In the genomic region with DNA sequence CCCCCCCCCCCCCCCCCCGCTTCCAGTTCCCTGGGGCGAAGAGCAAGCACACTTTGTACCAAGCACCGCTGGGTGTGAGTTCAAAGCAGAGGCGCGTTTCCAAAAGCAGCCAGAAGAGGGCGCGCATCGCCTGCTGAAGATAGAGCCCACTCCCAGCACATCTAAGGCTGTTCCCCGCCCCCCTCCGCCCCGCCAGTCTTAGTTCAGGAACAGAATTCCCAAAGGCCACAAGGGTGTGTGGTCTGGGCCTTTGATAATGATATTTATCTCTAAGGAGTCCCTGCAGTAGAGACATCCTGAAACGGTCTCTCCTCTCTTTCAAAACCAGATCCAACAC, we compare ENCODE assay signal across 8 mouse cellular contexts. TPM values are rescaled to one million over a fixed set of nuclear protein-coding genes. Genes with fewer than 3 reads are reported as not detected.
DNase-seq lines count a peak whose midpoint lies in the region; ATAC-seq and TF ChIP-seq lines count a peak whose summit lies in the region.

No protein-coding gene starts in this region.

- H3K4me1 ChIP-seq in embryonic facial prominence, embryonic 15.5 days, result peaks cover 10% of the 10 kb centered on the region; the same call in 1 of the 2 replicates
- peaks cover 7% of the 10 kb centered on the region; the same call in 1 of the 2 replicates for H3K4me1 ChIP-seq in heart, embryonic 10.5 days
- no peaks in the 10 kb centered on the region for H3K4me1 ChIP-seq in kidney, embryonic 14.5 days (ENCODE audit: control insufficient read depth, insufficient read depth, low read length)
- H3K4me1 ChIP-seq in limb, embryonic 13.5 days, result peaks cover 9% of the 10 kb centered on the region; the same call in 1 of the 2 replicates
- no peaks in the 10 kb centered on the region for H3K4me1 ChIP-seq in midbrain, postnatal 0 days (ENCODE audit: insufficient read depth, low read length)
- H3K4me1 ChIP-seq in stomach, postnatal 0 days (replicated peaks; ENCODE audit: control insufficient read depth, insufficient read depth), result no peaks in the 10 kb centered on the region

- TF ChIP-seq EP300 in stomach, postnatal 0 days (optimal IDR thresholded peaks at IDR 0.05), result no peak

- TF ChIP-seq CTCF in midbrain, postnatal 0 days (IDR thresholded peaks at IDR 0.05), result peak; percentile 88
- peak; percentile 87 for TF ChIP-seq CTCF in stomach, postnatal 0 days (IDR thresholded peaks at IDR 0.05; ENCODE audit: low read depth)

- DNase-seq in cerebellum, adult 11 months, result peak; percentile 42
- peak; percentile 92 for DNase-seq in heart, embryonic 10.5 days (ENCODE audit: low spot score)
- peak; percentile 93 for DNase-seq in midbrain, postnatal 0 days (ENCODE audit: low spot score)
- DNase-seq in stomach, postnatal 0 days (ENCODE audit: low spot score), result peak; percentile 90

- H3K4me3 ChIP-seq in embryonic facial prominence, embryonic 15.5 days (replicated peaks), result peak overlapping the region; percentile 26
- peak overlapping the region; percentile 46 for H3K4me3 ChIP-seq in heart, embryonic 10.5 days
- 0 out of 2 replicates have a peak overlapping the region, but pooled peaks have one; percentile 7 for H3K4me3 ChIP-seq in kidney, embryonic 14.5 days (ENCODE audit: low read length)
- H3K4me3 ChIP-seq in limb, embryonic 13.5 days, result peak overlapping the region; percentile 34
- peak overlapping the region; percentile 37; the same call in 1 of the 2 replicates for H3K4me3 ChIP-seq in midbrain, postnatal 0 days (ENCODE audit: low read depth, low read length)
- H3K4me3 ChIP-seq in stomach, postnatal 0 days (ENCODE audit: low read depth, low read length), result no peak overlapping the region

- 1% methylated on average over 11 of the region's 12 CpGs for WGBS in embryonic facial prominence, embryonic 15.5 days
- WGBS in heart, embryonic 10.5 days, result under 1% methylated on average over 11 of the region's 12 CpGs
- 1% methylated on average over 11 of the region's 12 CpGs for WGBS in kidney, embryonic 14.5 days
- 2% methylated on average over 11 of the region's 12 CpGs for WGBS in limb, embryonic 13.5 days
- WGBS in midbrain, postnatal 0 days, result 1% methylated on average over 10 of the region's 12 CpGs
- WGBS in stomach, postnatal 0 days, result 2% methylated on average over 11 of the region's 12 CpGs

- H3K27me3 ChIP-seq in embryonic facial prominence, embryonic 15.5 days, result peaks cover 15% of the 10 kb centered on the region
- H3K27me3 ChIP-seq in heart, embryonic 10.5 days (ENCODE audit: insufficient read depth, poor library complexity, severe bottlenecking), result peaks cover 13% of the 10 kb centered on the region; the same call in 1 of the 2 replicates
- no peaks in the 10 kb centered on the region for H3K27me3 ChIP-seq in kidney, embryonic 14.5 days (ENCODE audit: control insufficient read depth, insufficient read depth, low read length)
- peaks cover 12% of the 10 kb centered on the region for H3K27me3 ChIP-seq in limb, embryonic 13.5 days
- H3K27me3 ChIP-seq in midbrain, postnatal 0 days (ENCODE audit: insufficient read depth, low read length), result no peaks in the 10 kb centered on the region
- H3K27me3 ChIP-seq in stomach, postnatal 0 days (ENCODE audit: control insufficient read depth, insufficient read depth, low read length), result no peaks in the 10 kb centered on the region

- no peak overlapping the region for H3K27ac ChIP-seq in embryonic facial prominence, embryonic 15.5 days (replicated peaks)
- peak overlapping the region; percentile 73 for H3K27ac ChIP-seq in heart, embryonic 10.5 days
- no peak overlapping the region for H3K27ac ChIP-seq in kidney, embryonic 14.5 days (ENCODE audit: low read depth, low read length)
- H3K27ac ChIP-seq in limb, embryonic 13.5 days, result no peak overlapping the region
- H3K27ac ChIP-seq in midbrain, postnatal 0 days (ENCODE audit: low read depth, low read length), result no peak overlapping the region
- H3K27ac ChIP-seq in stomach, postnatal 0 days (replicated peaks), result no peak overlapping the region

- H3K4me2 ChIP-seq in embryonic facial prominence, embryonic 15.5 days (replicated peaks), result peak overlapping the region; percentile 55
- peak overlapping the region; percentile 36 for H3K4me2 ChIP-seq in kidney, embryonic 14.5 days (replicated peaks; ENCODE audit: low read depth, low read length)
- peak overlapping the region; percentile 67 for H3K4me2 ChIP-seq in limb, embryonic 13.5 days (replicated peaks)
- peak overlapping the region; percentile 79 for H3K4me2 ChIP-seq in midbrain, postnatal 0 days (ENCODE audit: low read depth, low read length, poor library complexity, severe bottlenecking)
- H3K4me2 ChIP-seq in stomach, postnatal 0 days (replicated peaks; ENCODE audit: low read depth), result peak overlapping the region; percentile 36

- peaks cover 5% of the 10 kb centered on the region; the same call in 1 of the 2 replicates for H3K36me3 ChIP-seq in embryonic facial prominence, embryonic 15.5 days
- H3K36me3 ChIP-seq in heart, embryonic 10.5 days, result peaks cover 21% of the 10 kb centered on the region; the same call in 1 of the 2 replicates
- H3K36me3 ChIP-seq in kidney, embryonic 14.5 days (ENCODE audit: control insufficient read depth, insufficient read depth, low read length), result peaks cover 23% of the 10 kb centered on the region
- H3K36me3 ChIP-seq in limb, embryonic 13.5 days, result peaks cover 20% of the 10 kb centered on the region
- H3K36me3 ChIP-seq in midbrain, postnatal 0 days (ENCODE audit: insufficient read depth, low read length), result no peaks in the 10 kb centered on the region
- no peaks in the 10 kb centered on the region; the same call in 1 of the 2 replicates for H3K36me3 ChIP-seq in stomach, postnatal 0 days (ENCODE audit: control insufficient read depth, insufficient read depth, low read length)

- H3K9ac ChIP-seq in embryonic facial prominence, embryonic 15.5 days, result no peak overlapping the region
- peak overlapping the region; percentile 23; the same call in 1 of the 2 replicates for H3K9ac ChIP-seq in kidney, embryonic 14.5 days (ENCODE audit: low read depth, low read length)
- H3K9ac ChIP-seq in limb, embryonic 13.5 days, result peak overlapping the region; percentile 43; the same call in 1 of the 2 replicates
- no peak overlapping the region for H3K9ac ChIP-seq in midbrain, postnatal 0 days (replicated peaks; ENCODE audit: low read length, poor library complexity, severe bottlenecking)
- H3K9ac ChIP-seq in stomach, postnatal 0 days (ENCODE audit: low read length), result no peak overlapping the region

- H3K9me3 ChIP-seq in embryonic facial prominence, embryonic 15.5 days (replicated peaks), result no peaks in the 10 kb centered on the region
- H3K9me3 ChIP-seq in heart, embryonic 10.5 days, result no peaks in the 10 kb centered on the region
- no peaks in the 10 kb centered on the region for H3K9me3 ChIP-seq in kidney, embryonic 14.5 days (ENCODE audit: control insufficient read depth, low read length)
- no peaks in the 10 kb centered on the region for H3K9me3 ChIP-seq in limb, embryonic 13.5 days
- no peaks in the 10 kb centered on the region for H3K9me3 ChIP-seq in midbrain, postnatal 0 days (ENCODE audit: low read length)
- no peaks in the 10 kb centered on the region for H3K9me3 ChIP-seq in stomach, postnatal 0 days (ENCODE audit: control insufficient read depth, low read length)

- no peak for ATAC-seq in cerebellum, adult (ENCODE audit: insufficient number of reproducible peaks, low FRiP score, low TSS enrichment)
- ATAC-seq in embryonic facial prominence, embryonic 15.5 days (ENCODE audit: insufficient number of reproducible peaks, low FRiP score, low TSS enrichment, low read depth), result peak; percentile 82
- peak; percentile 91 for ATAC-seq in kidney, embryonic 14.5 days (ENCODE audit: low FRiP score, low TSS enrichment)
- ATAC-seq in limb, embryonic 13.5 days (ENCODE audit: low FRiP score, low read depth), result peak; percentile 82
- ATAC-seq in midbrain, postnatal 0 days (ENCODE audit: low FRiP score), result 0 out of 2 replicates have a peak, but pooled peaks have one; percentile 75
- ATAC-seq in stomach, postnatal 0 days (ENCODE audit: low FRiP score, low TSS enrichment), result peak; percentile 81

RNA-seq across cellular contexts. Expression of a gene that starts 28.9 kb away (rescaled TPM):
- polyA plus RNA-seq in embryonic facial prominence, embryonic 15.5 days (2015; fragmentation: Nextera tagmentation; extraction: Ambion mirVana), result 0.63 and 0.87 TPM in 2 replicates
- 0.99 and 1.7 TPM in 2 replicates for polyA plus RNA-seq in heart, embryonic 10.5 days (2016; fragmentation: Nextera tagmentation; extraction: Ambion mirVana)
- 1.2 and 1.6 TPM in 2 replicates for polyA plus RNA-seq in kidney, embryonic 14.5 days (2014; fragmentation: Nextera tagmentation; extraction: Ambion mirVana)
- 1.2 and 1.4 TPM in 2 replicates for polyA plus RNA-seq in limb, embryonic 13.5 days (2015; fragmentation: Nextera tagmentation; extraction: Ambion mirVana)
- 0.82 and 1.1 TPM in 2 replicates for total RNA-seq in midbrain, postnatal 0 days (2014; rRNA removed)
- polyA plus RNA-seq in midbrain, postnatal 0 days (2015; fragmentation: Nextera tagmentation; extraction: Ambion mirVana), result 0.43 and 0.83 TPM in 2 replicates
- 0.50 and 0.70 TPM in 2 replicates for polyA plus RNA-seq in stomach, postnatal 0 days (2015; fragmentation: Nextera tagmentation; extraction: Ambion mirVana)

Comparison
In these comparisons a context has a peak if more than half of its experiments do, and no peak if none do; other contexts are left out.
1. DNase-seq: peak in every context shown above with its lines; median percentile 93 in midbrain, postnatal 0 days; 92 in heart, embryonic 10.5 days; 90 in stomach, postnatal 0 days; 42 in cerebellum, adult 11 months.
2. H3K9ac ChIP-seq: peak in kidney, embryonic 14.5 days (single experiment) and limb, embryonic 13.5 days (single experiment); none in embryonic facial prominence, embryonic 15.5 days (single experiment), midbrain, postnatal 0 days (single experiment) and stomach, postnatal 0 days (single experiment).
3. Peak in every context shown above with its lines, with median percentiles within 50 percentile points of each other: H3K4me2 ChIP-seq.